Mouse (Mus musculus) embryonic fibroblast, embryonic 13.5 days (primary cell): ENCODE results near the gene Ssh3.

Source experiments
- CTCF ChIP-seq: IDR thresholded peaks from 2 replicates; pipeline ENCODE4 v1.5.1; 2011; ENCODE audit warnings: mild to moderate bottlenecking, control low read depth, low read length, moderate library complexity, borderline replicate concordance; ENCODE audit not compliant: insufficient read depth
- POLR2A ChIP-seq: IDR thresholded peaks from 2 replicates; pipeline ENCODE4 v1.6.1; 2011; ENCODE audit warnings: low read depth, mild to moderate bottlenecking, control low read depth, low read length, moderate library complexity

DNA sequence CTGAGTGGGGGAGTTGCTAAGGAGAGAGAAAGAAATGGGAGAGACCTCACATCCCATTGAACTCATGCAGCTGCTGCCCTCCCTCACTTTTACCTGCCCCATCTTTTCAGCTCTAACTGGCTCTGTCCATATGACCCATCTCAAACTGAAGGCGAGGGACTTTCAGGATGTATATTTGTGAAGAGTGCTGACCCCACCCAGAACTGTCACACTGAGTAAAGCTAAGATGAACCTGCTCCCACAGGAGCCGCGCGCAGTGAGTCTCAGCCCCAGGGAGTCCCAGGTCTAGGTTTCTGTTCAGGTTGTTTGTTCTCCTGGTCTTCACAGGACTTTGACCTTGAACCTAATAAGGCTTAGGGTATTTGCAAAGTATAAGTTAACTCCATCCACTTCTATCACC lies 40.1 kb downstream of the Ssh3 start:
- TF ChIP-seq CTCF (no peak), POLR2A (no peak)
